Mouse (Mus musculus) small intestine, adult 2 months (tissue): Measurements from ENCODE around the gene Islr. TPM values are rescaled to one million over a fixed set of nuclear protein-coding genes. Genes with fewer than 3 reads are reported as not detected.

ENCODE experiments used
- H3K27ac ChIP-seq: fragments of 200-500 bp; 2 replicates; pipeline ENCODE4 v1.5.1; 2012; ENCODE audit warnings: low read depth, low read length, control low read depth, inconsistent platforms; ENCODE audit not compliant: insufficient read depth
- H3K27me3 ChIP-seq: fragments of 200-500 bp; 2 replicates; pipeline ENCODE4 v1.6.1; 2012; ENCODE audit warnings: mild to moderate bottlenecking, moderate library complexity, low read length, inconsistent platforms; ENCODE audit not compliant: control insufficient read depth, insufficient read depth
- H3K36me3 ChIP-seq: fragments of 200-500 bp; 2 replicates; pipeline ENCODE4 v1.6.1; 2012; ENCODE audit warnings: mild to moderate bottlenecking, low read length, control low read depth, inconsistent platforms; ENCODE audit not compliant: control insufficient read depth, insufficient read depth
- H3K4me1 ChIP-seq: fragments of 200-500 bp; 2 replicates; pipeline ENCODE4 v1.6.1; 2012; ENCODE audit warnings: low read length, inconsistent platforms, mixed read lengths; ENCODE audit not compliant: control insufficient read depth, insufficient read depth, insufficient read length
- H3K4me3 ChIP-seq: fragments of 200-500 bp; 2 replicates; pipeline ENCODE4 v1.5.1; 2012; ENCODE audit warnings: low read depth, mild to moderate bottlenecking, control low read depth, inconsistent platforms, low read length, moderate library complexity
- CTCF ChIP-seq: fragments of 200-500 bp; IDR thresholded peaks from 2 replicates; pipeline ENCODE4 v1.5.1; 2012; ENCODE audit warnings: low read depth, mild to moderate bottlenecking, control low read depth, inconsistent platforms, low read length, moderate library complexity, mixed read lengths; ENCODE audit not compliant: insufficient replicate concordance, insufficient read length; ENCODE audit errors: extremely low read depth
- POLR2A ChIP-seq: fragments of 200-500 bp; IDR thresholded peaks from 2 replicates; pipeline ENCODE4 v1.6.1; 2012; ENCODE audit warnings: low read depth, mild to moderate bottlenecking, control low read depth, inconsistent platforms, low read length, moderate library complexity
- WGBS: fragments of 180-500 bp; shearing (Covaris S2); methylation state at CpG from one replicate; pipeline ENCODE4 v1.1.7; 2018; 5-methylcytosine and 5-hydroxymethylcytosine counted together
- polyA plus RNA-seq: library from polyadenylated mRNA; depleted of rRNA; stranded (reverse); fragments of >200 nt; gene quantifications from 2 replicates; pipeline ENCODE4 v1.2.3, GENCODE M21; 2012

The Islr gene
- polyA plus RNA-seq, 1 experiment, result 31.4 TPM

- peaks cover 56% of the 10 kb centered on the region for H3K36me3 ChIP-seq
- no peak overlapping the region for H3K4me3 ChIP-seq
- peak overlapping the region; percentile 92 for H3K27ac ChIP-seq
- 49% methylated on average over 5 of the region's 5 CpGs for WGBS
- no peaks in the 10 kb centered on the region for H3K27me3 ChIP-seq
- TF ChIP-seq POLR2A (no peak), CTCF (no peak)
- H3K4me1 ChIP-seq, result peaks cover 31% of the 10 kb centered on the region
Observed at GRCm38 (mm10) chr9:58232374-58232773, 28.3 kb upstream of the Islr start.

DNA sequence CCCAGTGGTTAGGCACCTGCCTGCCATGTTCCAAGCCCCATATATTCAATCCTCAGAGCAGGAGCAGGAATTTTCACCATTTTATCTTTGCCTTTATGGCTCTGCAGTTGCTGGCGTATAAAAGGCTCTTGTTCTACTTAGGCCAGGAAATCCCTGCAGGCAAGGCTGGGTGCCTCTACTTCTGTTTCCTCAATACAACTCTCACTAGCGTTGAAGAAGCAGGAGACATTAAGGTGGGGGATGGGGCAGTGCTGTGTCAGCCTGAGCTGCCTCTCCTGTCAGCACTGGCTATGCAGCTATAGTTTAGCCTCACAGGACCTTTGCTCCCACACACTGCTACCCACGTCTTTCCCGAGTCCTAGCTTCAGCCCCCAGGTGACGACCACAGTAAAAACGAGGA, 27.6 kb upstream of the Islr start:
- peaks cover 31% of the 10 kb centered on the region for H3K4me1 ChIP-seq
- H3K4me3 ChIP-seq, result no peak overlapping the region
- no peak for TF ChIP-seq CTCF
- no peak for TF ChIP-seq POLR2A
- peak overlapping the region; percentile 71 for H3K27ac ChIP-seq
- peaks cover 59% of the 10 kb centered on the region for H3K36me3 ChIP-seq
- H3K27me3 ChIP-seq, result no peaks in the 10 kb centered on the region
- 73% methylated on average over 6 of the region's 6 CpGs for WGBS

GRCm38 (mm10) chr9:58228777-58229466, 24.8 kb upstream of the Islr start:
- H3K27me3 ChIP-seq, result no peaks in the 10 kb centered on the region
- TF ChIP-seq POLR2A (no peak), CTCF (no peak)
- 39% methylated on average over 9 of the region's 9 CpGs for WGBS
- H3K36me3 ChIP-seq, result peaks cover 56% of the 10 kb centered on the region
- no peak overlapping the region for H3K4me3 ChIP-seq
- peak overlapping the region; percentile 94 for H3K27ac ChIP-seq
- peaks cover 34% of the 10 kb centered on the region for H3K4me1 ChIP-seq

DNA sequence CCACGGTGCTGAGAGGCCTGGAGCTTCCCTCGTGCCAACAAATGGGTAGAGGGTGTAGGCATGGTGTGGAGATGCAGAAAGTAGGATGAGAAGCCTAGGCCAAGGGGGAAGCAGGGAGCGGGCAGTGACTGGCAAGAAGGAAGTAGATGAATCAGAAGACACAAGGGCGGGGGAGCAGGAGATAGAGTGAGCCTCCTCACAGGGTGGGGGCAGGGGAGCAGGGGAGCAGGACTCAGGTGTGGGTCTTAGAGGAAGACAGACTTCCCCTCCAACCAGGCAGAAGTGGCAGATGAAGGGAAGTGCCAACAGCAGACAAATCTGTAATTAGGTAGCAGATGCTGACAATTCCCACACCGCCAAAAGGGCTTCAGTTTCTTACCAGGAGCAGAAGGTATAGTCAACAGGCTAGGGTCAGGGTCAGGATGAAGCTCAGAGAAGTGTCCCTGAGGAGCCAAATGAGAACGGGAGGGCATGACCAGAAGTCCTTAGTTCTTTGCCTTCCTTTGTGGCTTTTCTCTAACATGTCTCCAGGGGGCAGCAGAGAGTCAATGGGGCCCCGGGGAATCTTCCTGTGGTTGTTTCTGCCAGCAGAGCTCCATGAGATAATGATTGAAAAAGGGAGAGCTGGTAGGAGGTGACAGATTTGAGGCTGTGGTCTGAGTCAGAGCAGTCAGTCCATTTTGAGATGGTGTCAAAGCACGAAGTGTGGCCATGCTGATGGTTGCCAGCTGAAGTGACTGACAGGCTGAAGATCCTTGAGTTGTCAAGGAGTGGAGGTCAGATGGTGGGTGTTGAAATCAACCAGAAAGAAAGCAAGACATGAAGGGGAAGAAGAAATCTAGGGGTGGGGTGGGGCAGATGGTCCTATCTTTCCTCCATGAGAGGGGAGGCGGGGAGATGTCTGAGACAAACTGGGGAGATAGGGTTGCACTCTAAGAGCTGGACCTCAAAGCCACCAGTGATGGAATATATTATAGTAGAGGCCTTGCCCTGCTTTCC, 22.1 kb upstream of the Islr start:
- no peak overlapping the region for H3K27ac ChIP-seq
- WGBS, result 62% methylated on average over 9 of the region's 9 CpGs
- no peaks in the 10 kb centered on the region for H3K27me3 ChIP-seq
- no peak overlapping the region for H3K4me3 ChIP-seq
- TF ChIP-seq CTCF (peak; percentile 91; the same call in 1 of the 2 replicates), POLR2A (0 out of 2 replicates have a peak, but pooled peaks have one; percentile 2)
- peaks cover 19% of the 10 kb centered on the region for H3K4me1 ChIP-seq
- H3K36me3 ChIP-seq, result peaks cover 56% of the 10 kb centered on the region

DNA sequence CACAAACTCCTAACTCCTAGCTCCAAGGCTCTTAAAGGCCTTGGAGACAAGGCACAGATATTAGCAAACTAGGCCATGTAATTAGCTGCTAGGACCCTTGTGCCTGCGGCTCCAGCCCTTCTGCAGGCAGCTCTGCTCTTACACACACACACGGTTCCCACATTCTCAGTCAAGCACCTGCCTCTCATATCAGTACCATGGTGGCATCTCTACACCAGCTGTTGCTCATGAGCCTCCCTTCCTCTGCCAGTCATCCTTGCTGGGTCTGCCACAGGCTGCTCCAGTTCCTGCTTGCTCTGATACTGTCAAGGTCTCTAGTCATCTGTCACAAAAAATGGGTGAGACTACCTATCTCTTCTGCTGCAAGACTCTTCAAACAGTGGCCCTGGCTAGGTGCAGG, 20.2 kb upstream of the Islr start:
- Histone ChIP-seq H3K4me1 (peaks cover 6% of the 10 kb centered on the region; the same call in 1 of the 2 replicates), H3K27me3 (no peaks in the 10 kb centered on the region), H3K36me3 (peaks cover 52% of the 10 kb centered on the region), H3K4me3 (no peak overlapping the region), H3K27ac (no peak overlapping the region)
- 93% methylated on average over 2 of the region's 2 CpGs for WGBS
- TF ChIP-seq CTCF (no peak), POLR2A (no peak)

- Histone ChIP-seq H3K4me1 (no peaks in the 10 kb centered on the region), H3K27me3 (no peaks in the 10 kb centered on the region), H3K27ac (no peak overlapping the region), H3K36me3 (peaks cover 37% of the 10 kb centered on the region), H3K4me3 (no peak overlapping the region)
- WGBS, result 68% methylated on average over 24 of the region's 24 CpGs
- TF ChIP-seq CTCF, result peak; percentile 73; the same call in 1 of the 2 replicates
- no peak for TF ChIP-seq POLR2A
Observed at GRCm38 (mm10) chr9:58220218-58220903, 16.3 kb upstream of the Islr start.

- TF ChIP-seq POLR2A, result no peak
- no peak for TF ChIP-seq CTCF
- WGBS, result 95% methylated on average over 3 of the region's 3 CpGs
Observed at GRCm38 (mm10) chr9:58218539-58218938, 14.4 kb upstream of the Islr start.

More at GRCm38 (mm10) chr9:58218539-58218938, 14.4 kb upstream of the Islr start:
- no peak overlapping the region for H3K27ac ChIP-seq
- no peaks in the 10 kb centered on the region for H3K27me3 ChIP-seq
- peaks cover 31% of the 10 kb centered on the region for H3K36me3 ChIP-seq
- H3K4me3 ChIP-seq, result no peak overlapping the region
- H3K4me1 ChIP-seq, result no peaks in the 10 kb centered on the region; the same call in 1 of the 2 replicates
